Mouse (Mus musculus): Measurements from ENCODE around the gene Rsph6a.

DNA sequence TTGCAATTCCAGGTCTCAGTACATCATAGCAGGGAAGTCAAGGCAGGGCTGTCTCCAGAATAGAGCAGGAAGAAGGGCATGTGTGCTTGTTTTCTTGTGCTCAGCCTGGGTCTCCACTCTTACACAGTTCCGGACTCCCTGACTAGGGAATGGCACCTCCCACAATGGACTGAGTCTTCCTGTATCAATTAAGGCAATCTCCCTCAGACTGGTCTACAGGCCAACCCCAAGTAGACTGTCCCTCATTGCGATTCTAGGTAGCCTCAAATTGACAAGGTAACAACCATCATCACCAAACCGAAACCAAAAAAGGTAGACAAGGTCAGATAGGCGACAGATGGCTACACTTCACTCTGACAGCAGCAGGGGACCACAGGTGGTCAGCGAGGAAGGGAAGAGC lies 20.7 kb downstream of the Rsph6a start:
- TF ChIP-seq MYOG (IDR thresholded peaks at IDR 0.05; ENCODE audit: control insufficient read depth in 1 of 3, insufficient read depth in 1 of 3, insufficient read length in 2 of 3, low read depth in 2 of 3): no peak
- TF ChIP-seq POLR2A (IDR thresholded peaks at IDR 0.05; ENCODE audit: insufficient read length, low read depth): no peak
- TF ChIP-seq CEBPB (IDR thresholded peaks at IDR 0.05; ENCODE audit: insufficient read depth, poor library complexity, severe bottlenecking): no peak
